Mouse (Mus musculus) right cerebral cortex, postnatal 25 days (tissue): ENCODE measurements around the gene BC049715.

Experiments
- DNase-seq: peaks from one replicate; pipeline ENCODE4 v3.0.0; 2022

BC049715 gene

DNA sequence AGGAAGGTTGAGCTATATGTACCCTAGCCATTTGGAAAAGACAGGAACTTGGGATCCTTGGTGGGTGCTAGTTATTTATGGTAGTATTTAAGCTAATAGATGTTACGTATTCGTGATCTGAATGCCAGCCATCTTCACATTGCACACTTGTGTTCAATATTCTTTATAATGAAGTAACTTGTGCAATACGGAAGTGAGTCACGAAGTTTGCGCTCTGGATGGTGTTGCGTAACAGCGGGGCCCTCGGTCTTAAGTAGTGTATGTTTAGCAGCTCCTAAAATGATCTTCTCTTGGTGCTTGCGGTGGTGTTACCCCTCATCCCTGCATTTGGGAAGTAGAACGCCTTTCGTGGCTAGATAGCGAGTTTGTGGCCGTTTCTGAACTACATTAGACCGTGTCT is 18.3 kb upstream of the BC049715 start:
- DNase-seq: no peak

DNA sequence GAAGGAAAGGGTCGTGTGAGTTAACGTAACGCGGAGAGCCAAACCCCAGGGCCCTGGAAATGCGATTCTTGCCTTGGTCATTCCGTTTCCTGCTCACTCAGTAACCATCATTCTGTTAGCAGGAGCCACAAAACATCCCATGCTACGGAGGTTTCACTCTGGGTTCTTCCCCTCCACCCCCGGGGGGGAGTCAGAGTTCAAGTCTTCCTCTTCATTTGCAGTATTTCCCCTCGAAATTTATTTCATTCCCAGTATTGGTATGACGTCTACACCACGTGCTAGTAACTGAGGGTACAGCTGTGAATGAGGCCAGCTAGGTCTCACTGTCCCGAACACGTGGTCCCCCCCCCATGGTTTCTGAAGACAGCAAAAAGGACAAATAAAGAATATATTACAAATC is 17.8 kb upstream of the BC049715 start:
- no peak for DNase-seq

DNA sequence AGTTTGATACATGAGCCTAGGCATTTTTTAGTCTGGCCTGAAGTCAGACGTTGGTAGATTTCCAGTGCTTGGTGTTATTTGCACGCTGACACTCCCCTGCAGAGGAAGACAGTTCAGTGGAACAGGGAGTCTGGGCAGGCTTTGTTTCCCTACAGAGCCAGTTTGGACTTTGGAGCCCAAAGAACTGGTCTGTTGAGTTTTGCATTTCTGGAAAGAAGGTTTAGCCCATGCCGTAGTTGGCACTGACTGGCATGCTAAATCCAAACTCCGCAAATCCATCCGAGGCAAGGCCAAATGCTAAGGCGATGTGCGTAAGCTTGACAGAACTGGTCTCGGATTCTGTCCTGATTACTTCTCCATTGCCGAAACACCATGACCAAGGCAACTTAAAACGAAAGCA is 16.2 kb upstream of the BC049715 start:
- DNase-seq: no peak

DNA sequence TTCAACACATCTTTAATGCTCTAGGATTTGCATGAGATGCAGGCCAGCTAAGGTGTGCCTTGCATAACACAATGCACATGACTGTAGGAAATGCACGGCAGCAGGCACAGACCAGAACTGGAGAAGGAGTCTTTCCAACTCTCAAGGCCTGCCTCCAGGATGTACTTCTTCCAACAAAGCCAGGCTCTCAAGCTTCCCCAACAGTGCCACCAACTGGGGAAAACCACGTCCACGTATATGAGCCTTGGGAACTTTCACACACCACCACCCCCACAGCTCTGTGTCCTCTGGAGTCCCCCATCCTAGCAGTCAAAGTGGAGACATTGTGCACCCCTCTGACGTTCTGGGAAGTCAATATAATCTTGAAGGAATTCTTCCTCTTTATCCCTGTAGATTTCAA is 14.3 kb upstream of the BC049715 start:
- no peak for DNase-seq

DNA sequence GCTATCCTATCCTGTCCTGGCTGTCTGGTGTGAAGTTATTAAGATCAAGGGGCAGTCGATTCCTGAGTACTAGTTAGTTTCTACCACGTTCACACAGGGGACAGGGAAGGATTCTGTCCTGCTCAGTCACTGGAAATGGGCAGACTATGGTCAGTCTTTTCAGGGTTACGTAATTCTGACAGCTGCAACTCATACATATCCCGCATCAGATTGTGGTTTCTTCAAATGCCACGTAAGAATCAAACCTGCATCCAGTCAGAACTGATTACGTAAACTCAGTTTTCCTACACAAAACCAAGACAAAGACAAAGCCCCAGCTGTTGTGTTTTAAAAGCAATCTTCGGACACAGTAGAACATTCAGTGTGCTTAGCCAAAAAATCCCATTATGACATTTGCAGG is 12.0 kb upstream of the BC049715 start:
- no peak for DNase-seq

DNA sequence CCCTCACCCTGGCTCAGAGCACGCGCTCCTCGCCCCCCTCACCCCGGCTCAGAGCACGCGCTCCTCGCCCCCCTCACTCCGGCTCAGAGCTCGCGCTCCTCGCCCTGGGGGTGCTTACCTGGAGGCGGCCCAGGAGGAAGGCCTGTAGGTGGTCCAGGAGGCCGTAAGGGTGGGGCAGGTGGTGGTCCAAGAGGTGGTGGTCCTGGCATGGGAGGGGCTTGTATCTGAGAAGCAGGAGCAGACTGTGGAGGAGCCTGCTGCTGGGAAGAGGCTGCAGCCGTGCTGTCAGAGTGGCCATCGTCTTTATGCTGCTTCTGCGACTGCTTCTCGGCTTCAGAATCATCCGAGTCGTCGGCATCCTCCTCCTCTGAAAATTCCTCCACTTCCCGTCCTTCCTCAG is 10.6 kb upstream of the BC049715 start:
- no peak for DNase-seq

DNA sequence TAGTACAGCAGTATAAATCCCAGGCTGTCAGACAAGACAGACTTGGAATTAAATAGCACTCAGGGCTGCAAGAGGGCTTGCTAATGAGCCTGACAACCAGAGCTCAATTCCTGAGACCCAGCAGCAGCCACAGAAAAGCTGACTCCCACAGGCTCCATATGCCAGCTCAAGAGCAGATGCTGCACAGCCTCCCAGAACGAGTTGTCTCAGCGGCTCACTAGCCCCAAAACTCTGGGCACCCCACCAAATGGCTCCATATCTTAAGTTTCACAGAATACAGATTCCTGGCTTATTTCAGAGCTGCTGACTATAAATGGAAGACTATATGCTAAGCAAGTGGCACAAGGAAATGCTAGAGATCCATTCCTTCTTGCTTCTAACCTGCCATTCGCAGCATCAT is 9.9 kb upstream of the BC049715 start:
- DNase-seq: peak; percentile 83

DNA sequence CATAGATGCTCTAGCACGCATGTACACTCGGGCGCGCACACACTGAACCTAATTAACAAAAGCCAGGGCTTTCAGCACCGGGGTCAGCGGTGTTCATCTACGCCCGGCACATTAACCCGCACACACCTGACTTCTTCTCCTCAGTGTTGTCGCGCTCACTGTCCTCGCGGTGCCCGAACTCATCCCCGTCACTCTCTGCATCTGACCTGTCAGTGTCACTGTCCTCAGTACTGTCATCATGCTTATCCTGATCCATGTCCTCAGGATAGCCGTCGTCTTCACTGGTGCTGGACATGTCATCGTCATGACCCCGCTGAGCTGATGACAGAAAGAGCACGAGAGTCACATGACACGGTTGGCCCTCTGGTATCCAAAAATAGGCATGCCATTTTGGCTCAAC is 7.0 kb upstream of the BC049715 start:
- no peak for DNase-seq

DNA sequence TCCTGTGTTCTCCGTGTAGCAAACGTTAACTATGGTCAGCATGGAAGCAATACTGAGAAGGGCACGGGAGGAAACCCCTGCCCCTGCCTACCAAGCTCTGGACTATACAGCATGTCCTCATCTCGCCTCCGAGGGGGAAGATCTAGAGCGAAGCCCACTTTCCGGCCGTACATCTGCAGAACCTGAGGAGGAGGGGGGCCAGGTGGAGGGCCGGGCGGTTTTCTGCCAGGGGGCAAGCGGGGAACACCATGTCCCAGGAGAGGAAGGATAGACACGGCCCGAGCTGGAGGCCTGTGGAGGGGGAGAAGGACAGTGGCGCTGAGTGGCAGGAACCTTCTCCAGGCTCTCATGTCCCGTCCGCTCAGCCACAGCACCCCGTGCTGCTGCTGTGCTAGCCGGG is 6.3 kb upstream of the BC049715 start:
- no peak for DNase-seq

DNA sequence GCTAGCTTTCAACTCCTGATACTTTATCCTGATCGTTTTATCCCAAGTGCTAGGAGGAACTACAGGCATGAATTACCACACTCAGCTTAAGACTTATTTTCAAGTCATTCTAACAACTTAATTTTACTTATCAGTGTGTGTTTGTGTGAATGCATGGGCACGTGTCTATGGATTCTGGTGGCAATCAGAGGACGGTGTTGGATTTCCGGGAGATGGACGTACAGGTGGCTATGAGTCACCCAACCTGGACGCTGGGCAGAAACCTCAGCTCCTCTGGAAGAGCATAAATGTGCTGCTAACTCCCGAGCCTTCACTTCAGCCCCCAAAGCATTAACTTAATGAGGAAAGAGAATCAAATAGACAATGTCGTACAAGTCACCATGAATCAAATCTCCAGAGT is 2.4 kb upstream of the BC049715 start:
- DNase-seq: no peak

DNA sequence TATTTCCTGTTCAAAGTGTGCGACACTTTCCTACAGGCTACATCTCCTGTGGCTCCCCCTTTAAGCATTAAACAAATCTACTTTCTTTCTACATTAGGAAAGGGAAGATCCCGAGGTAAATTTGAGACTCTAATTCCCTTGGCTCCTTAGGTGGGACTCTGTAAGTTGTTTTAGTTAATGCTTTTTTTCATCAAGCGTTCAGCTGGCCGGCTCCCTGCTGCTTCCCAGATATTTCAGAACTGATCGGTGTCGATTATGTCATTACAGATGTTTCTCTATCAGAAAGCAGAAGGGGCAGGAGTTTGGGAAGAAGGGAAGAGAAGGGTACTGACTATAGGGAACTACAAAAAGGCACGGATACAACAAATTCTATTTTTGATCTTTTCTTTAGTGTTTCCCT is 310 bp upstream of the BC049715 start:
- no peak for DNase-seq

DNA sequence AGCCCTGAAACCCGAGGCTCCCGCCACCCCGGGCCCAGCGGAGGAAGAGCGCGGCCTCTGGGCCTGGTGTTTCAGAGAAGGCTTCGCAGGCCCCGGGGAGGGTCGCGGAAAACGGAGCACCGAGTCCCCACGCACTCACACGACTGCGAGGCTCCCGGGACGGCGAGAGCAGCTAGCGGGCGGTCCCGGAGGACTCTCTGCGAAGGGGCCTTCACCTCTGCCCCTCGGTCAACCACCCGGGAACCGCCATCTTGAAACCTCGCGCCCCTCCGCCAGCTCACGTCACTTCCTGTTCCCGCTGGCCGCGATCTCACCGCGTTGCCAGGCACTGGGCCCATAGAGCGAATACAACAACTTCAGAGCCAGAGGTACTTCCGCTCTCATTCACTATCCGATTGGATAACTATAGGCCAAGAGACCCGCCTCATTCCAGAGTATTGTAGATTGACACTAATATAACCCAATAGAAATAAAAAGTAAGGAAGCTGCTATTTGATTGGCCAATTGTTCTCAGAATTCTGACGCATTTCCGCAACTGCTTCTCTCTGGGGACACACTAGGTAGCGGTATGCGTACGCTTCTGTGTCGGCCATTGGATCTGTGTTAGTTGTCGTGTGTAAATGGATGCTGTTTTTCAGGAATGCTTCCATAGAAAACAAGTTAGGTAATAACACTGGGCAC is 595 bp downstream of the BC049715 start, which contains the start of gene Wbp11:
Gene Wbp11 (minus strand): TSS at position 353 of the 681 bp plus-strand sequence.
- DNase-seq: peak; percentile 97

DNA sequence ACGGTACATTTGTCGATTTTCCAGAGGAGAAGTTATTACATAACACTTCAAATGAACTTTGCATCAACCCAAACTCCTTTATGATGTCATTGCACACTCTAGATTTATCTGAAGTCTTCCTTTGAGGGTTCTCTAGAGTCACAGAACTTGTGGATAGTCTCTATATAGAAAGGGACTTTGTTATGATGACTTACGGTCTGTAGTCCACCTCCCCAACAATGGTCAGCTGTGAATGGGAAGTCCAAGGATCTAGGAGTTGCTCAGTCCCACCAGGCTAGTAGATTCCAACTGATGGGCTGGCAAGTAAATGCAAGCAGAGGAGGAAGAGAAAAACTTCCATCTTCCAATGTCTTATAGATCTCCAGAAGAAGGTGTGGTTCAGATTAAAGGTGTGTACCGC is 1.3 kb downstream of the BC049715 start:
- DNase-seq: no peak

DNA sequence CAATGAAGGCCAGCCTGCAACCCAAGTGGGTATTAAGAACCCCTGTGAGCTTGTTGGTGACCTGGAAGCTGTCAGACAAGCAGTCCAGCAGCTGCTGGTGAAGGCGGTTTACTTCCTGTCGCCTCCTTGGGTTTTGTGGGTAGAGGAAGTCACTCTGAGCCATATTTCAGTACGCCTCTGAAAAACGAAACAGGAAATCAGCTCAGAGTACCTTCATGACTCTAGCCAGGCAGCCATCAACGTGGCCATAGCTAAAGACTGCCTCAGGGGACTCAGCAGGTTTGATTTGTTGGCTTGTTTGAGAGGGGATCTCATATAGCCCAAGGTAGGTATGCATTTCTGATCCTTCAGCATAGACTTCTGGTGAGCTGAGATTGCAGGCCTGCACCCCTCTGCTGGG is 4.3 kb downstream of the BC049715 start:
- no peak for DNase-seq

DNA sequence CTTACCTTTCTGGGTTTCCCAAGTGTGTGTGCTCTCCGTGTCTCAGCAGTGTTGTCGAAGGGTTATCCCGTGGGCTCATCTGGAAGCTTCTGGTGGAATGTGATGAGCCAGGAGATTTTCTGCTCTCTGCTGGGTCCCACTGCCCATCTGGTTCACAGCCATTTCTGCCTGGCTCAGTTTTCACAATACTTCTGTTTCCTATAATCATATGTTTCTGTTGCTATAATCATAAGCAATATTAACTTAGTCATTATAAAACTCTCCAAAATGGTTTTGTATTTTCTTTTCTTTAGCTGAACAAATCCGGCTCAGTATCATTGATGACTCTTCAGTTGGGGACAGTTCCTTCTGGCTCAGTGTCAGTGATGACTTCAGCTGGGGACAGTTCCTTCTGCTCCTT is 7.9 kb downstream of the BC049715 start, which contains the start of gene Smco3:
Gene Smco3 (minus strand): TSS at position 101 of the 400 bp plus-strand sequence.
- DNase-seq: no peak

DNA sequence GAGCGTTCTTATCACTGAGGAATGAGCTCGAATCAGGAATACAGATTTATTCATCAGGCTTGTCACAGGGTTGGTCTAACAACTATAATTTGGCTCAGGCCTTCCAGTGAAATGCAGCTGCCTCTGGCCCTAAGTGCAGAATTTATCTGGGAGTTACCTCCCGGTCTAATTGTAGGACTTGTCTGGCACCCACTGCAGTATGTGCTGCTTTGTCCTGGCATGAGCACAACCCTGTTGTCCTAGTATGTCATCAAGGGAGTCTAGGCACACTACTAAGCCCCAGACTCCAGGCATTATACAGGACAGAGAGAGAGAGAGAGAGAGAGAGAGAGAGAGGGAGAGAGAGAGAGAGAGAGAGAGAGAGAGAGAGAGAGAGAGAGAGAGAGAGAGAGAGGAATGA is 9.9 kb downstream of the BC049715 start:
- DNase-seq: no peak

DNA sequence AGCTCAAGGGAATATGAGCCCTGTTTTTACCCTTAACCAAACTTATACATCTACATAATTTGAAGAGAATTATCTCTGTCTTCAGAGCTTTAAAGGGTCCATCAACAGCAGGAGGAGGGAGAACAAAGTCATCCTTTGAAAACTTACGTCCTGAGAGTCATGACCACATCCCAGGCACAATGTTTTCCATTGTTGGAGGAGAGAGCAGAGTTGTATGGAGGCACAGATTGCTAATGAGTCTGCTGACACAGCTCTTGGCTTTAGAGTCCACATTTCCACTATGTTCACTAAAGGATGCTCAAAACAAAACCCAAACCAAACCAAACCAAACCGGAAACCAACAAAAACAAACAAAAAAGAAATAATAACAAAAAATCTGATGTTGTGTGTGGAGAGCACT is 17.5 kb downstream of the BC049715 start:
- DNase-seq: no peak

DNA sequence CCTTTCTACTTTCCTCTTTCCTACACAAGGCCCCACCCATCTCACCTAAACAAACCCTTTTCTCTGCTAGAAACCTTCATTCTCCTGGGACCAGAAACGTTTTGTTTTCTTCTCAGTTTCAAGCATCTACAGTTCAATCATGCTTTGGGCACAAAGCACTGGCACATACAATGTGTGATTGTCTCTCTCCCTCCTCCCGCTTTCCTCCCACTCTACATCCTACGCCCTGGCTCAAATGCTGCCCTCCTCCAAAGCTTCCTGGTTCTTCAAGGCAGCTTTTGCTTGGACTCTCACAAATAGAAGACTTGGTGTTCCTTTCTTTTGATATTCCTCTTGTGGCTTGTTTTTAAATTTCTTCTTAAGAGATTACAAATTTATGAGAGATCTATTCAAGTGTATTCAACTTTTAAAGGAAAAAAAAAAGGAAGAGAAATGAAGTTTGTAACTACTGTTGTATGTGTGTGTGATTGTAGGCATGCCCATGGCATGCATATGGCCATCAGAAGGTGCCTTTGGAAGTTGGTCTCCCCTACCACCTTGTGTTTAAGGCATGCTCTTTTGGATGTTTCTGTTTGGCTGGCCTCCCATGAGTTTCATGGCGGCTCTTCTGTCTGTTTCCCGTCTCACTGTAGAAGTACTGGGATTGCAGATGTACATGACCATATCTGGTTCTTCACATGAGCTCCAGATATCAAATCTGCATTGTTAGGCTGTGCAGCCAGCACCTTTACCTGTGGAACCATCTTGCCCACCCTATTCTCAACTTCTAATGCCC is 18.5 kb downstream of the BC049715 start:
- no peak for DNase-seq

DNA sequence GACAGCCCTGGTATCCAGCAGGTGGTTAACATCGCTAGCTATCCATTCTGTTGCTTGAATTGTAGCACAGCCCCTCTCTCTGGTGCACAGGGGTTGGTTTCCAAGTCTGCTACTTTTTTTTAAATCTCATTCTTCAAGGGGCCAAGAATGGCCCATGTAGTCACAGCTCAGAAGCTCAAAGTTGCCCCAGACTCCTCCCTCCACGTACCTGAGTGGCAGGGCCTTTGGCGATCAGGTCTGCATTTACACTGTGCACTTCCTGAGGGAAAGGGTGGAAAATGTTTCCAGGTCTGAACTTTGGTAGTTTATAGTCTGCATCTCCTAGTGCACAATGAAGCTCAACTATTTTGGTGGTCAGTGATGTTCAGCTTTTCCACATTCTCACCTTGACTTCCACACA is 19.8 kb downstream of the BC049715 start:
- DNase-seq: no peak

DNA sequence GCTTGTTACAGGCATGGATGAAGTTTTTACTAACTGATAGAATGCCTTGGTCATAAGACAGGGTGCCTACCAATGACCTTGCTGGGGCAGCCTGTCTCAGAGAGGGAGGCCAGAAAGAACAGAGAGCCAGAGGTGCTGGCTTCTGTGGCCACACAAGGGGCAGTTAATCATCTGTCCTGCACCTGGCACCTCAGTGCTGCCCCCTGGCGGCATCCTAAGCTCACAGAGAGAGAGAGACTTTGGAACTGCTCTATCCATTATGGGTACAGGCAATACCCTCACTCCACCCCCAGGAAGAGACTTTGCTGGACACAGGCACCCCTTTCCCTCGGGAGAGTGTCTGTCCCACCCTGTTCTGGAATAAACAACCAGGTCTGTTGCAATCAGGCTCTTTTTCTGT is 20.4 kb downstream of the BC049715 start:
- no peak for DNase-seq

DNA sequence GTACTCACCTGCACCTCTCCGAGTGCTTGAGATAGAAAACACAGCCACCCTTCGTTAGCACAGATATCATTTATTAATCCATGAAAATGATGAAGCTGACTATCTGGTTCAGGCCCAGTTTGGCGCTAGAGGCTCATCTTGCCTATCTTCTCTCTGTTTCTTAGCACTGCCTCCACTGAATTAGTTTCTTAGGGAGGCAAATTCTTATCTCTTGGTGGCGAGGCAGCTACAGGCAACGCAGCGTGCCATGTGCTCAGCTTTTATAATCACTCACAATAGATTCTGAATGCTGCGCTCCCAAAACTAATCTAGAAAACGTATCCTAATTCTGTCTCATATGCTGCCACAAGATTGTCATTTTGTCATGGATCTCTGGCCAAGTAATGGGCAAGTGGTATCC is 21.0 kb downstream of the BC049715 start:
- DNase-seq: no peak

DNA sequence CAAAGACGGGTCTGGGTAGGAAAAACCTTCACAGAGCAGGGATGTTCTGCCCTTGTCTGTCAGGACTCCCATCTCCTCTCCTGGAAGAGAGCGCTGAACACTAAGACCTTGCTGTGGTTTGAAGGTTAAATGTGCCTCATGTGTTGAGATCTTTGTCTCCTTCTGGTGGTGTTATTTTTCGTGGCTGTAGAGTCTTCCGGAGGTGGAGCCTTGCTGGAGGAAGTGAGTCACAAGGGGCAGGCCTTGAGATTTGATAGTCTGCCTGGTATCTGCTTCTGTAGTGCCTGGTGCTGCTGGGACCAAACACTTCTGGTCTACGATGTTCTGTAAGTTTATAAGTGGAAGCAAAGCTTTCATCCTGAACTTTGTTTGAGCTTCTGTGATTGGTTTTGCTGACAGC is 21.5 kb downstream of the BC049715 start:
- DNase-seq: no peak

DNA sequence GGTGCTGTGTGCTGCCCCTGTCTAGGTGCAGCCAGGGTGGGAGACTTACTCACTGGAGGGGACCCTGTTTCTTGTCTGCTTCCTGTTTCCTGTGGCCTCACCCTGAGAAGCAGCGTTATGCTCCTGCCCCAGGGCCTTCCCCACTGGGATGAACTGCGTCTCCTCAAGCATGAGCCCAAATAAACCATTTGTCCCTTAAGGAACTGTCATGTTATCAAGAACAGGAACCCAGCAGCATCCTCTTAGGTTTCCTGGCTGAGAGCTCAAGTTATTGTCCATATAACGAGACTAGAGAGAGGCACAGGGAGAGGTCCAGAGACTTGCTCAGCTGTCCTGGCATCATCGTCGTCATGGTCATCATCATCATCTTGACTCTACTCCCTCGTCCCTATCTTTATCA is 22.8 kb downstream of the BC049715 start:
- DNase-seq: no peak

DNA sequence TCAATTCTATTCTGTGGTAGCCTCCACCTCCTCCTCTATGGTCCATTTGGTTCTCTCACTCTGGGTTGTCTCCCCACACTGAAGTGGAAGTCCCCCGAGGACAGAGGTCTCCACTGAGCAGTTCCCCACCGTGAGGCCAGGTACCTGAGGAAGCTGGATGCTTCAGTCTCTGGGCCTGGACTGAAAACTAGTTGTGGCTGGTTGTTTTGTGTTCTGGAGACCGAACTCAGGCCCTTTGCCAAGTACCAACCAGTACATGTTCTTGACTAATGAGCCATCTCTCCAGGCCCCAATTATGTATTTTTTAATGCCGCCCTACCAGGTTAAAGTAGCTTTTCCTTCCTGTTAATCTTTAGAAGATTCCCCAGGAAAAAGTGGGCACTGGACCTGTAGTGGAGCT is 24.9 kb downstream of the BC049715 start:
- no peak for DNase-seq

DNA sequence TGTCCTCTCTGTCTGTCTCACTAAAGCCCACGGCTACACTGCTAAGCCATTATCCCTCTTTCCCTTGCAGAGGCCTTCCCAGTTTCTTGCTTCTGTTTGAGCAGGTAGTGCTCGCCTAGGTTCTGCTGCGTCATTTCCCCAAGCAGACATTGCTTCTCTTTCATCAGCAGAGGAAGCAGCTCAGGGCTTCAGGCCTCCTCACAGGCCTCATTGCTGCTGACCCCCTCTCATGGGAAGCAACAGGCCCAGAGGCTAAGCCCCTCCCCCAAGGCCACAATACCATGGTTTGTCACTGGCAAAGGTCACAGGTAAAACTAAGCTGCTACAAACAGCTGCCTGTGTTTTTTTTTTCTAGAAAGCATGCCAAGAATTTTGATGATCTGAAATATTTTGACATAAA is 25.3 kb downstream of the BC049715 start:
- DNase-seq: no peak
